Mouse (Mus musculus) G1E (cell line): Measurements from ENCODE around the gene Cbr4.

Source experiments
- CTCF ChIP-seq: IDR thresholded peaks from 2 replicates; pipeline ENCODE4 v1.5.1; 2012; ENCODE audit warnings: low read depth, low read length, inconsistent platforms, mixed read lengths
- TAL1 ChIP-seq: conservative IDR thresholded peaks from 2 replicates; pipeline ENCODE4 v1.6.1; 2012; ENCODE audit warnings: low read depth, low read length, inconsistent platforms, mixed read lengths

DNA sequence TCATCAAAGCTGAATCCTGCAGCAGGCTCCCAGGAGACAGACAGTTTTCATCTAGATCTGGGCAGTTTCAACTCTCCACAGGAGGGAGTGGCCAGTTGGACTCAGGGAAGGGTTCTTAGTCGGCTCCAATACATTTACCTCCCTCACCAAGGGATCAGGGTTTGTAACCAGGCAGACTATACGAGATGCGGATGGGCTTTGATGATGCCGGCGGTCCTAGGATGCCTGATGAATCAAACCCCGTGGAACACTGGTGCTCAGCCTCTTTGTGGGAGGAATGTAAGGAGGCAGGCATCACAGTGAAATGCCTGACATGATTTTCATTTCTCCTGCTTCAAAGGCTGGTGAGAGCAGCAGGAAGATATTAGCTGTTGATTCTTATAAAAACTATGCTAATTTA is 67.8 kb downstream of the Cbr4 start:
- TF ChIP-seq CTCF (no peak), TAL1 (no peak)
